Mouse (Mus musculus): ENCODE results near the gene Cdkn1c.

- TF ChIP-seq CTCF (IDR thresholded peaks at IDR 0.05; ENCODE audit: borderline replicate concordance, control insufficient read depth, extremely low read depth, insufficient read depth, low read length, poor library complexity) (no peak), POLR2A (IDR thresholded peaks at IDR 0.05; ENCODE audit: control insufficient read depth, extremely low read depth, insufficient read depth, low read length, poor library complexity) (no peak)
Observed at GRCm38 (mm10) chr7:143473347-143474101, 12.7 kb upstream of the Cdkn1c start, which contains the start of gene Slc22a18.
